Mouse (Mus musculus) G1E (cell line): ENCODE measurements around the gene Fanci.

Source experiments
- CTCF ChIP-seq: IDR thresholded peaks from 2 replicates; pipeline ENCODE4 v1.5.1; 2012; ENCODE audit warnings: low read depth, low read length, inconsistent platforms, mixed read lengths
- GATA1 ChIP-seq: IDR thresholded peaks from 2 replicates; pipeline ENCODE4 v1.6.1; 2012; ENCODE audit warnings: borderline replicate concordance, low read length, inconsistent platforms, mixed read lengths
- TAL1 ChIP-seq: conservative IDR thresholded peaks from 2 replicates; pipeline ENCODE4 v1.6.1; 2012; ENCODE audit warnings: low read depth, low read length, inconsistent platforms, mixed read lengths

DNA sequence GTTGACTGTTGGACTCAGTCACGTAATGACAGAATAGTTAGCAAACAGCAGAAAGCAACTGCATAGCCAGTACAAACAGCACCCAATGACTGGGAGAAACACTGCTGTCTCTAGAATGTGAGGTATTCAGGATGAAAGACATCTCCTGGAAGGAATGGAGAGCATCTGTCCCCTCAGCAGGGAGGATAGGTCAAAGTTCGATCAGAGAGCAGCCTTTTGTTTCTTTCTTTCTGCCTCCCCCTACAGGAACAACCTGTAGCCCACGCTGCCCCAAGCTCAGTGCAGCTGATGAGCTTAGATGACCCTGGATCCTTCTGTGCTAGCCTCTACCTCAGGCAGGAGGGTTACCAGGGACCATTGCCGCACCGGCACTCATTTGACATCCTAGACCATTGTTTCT, 36.5 kb downstream of the Fanci start:
- TF ChIP-seq CTCF (no peak), GATA1 (no peak), TAL1 (no peak)
